7 mouse cellular contexts compared by ENCODE assay signal in the genomic region with DNA sequence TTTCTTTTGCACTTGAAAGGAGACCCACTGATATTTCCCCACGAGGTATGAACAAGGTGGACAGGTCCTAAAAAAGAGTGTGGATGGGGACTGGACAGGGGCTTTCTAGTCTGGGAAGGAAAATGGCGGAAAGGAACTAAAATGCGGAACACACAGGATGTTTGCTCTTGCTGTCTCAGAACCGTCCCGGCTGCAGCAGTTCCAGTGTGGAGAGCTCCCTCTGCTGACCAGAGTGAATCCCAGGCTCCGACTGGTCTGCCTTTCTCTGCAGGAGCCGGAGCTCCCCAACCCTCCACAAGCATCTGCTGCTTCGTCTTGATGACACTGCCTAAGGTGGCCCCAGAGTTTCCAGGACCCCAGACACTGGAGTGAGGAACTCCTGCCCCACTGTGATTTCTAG. TPM values are rescaled to one million over a fixed set of nuclear protein-coding genes. Genes with fewer than 3 reads are reported as not detected.
A peak's percentile ranks its signal among the peaks of the same experiment; 100 is the strongest.
DNase-seq lines count a peak whose midpoint lies in the region; ATAC-seq and TF ChIP-seq lines count a peak whose summit lies in the region.

No protein-coding gene starts in this region.

- H3K36me3 ChIP-seq in intestine, postnatal 0 days (ENCODE audit: control insufficient read depth, insufficient read depth): peaks cover 21% of the 10 kb centered on the region
- H3K36me3 ChIP-seq in midbrain, embryonic 10.5 days: peaks cover 55% of the 10 kb centered on the region

- ATAC-seq in intestine, postnatal 0 days: peak; percentile 34; the same call in 1 of the 2 replicates

- H3K4me3 ChIP-seq in intestine, postnatal 0 days (ENCODE audit: low read depth, low read length): peak overlapping the region; percentile 72
- peak overlapping the region; percentile 66 for H3K4me3 ChIP-seq in midbrain, embryonic 10.5 days

- H3K9ac ChIP-seq in intestine, postnatal 0 days (ENCODE audit: low read depth, low read length): no peak overlapping the region

- peak overlapping the region; percentile 77 for H3K4me2 ChIP-seq in intestine, postnatal 0 days (replicated peaks; ENCODE audit: low read depth)

- peak overlapping the region; percentile 62; the same call in 1 of the 2 replicates for H3K27ac ChIP-seq in intestine, postnatal 0 days (ENCODE audit: low read depth, low read length)
- peak overlapping the region; percentile 72 for H3K27ac ChIP-seq in midbrain, embryonic 10.5 days (replicated peaks)

- H3K4me1 ChIP-seq in intestine, postnatal 0 days (replicated peaks; ENCODE audit: control insufficient read depth, insufficient read depth, low read length): peaks cover 10% of the 10 kb centered on the region; the same call in 1 of the 2 replicates
- H3K4me1 ChIP-seq in midbrain, embryonic 10.5 days: peaks cover 32% of the 10 kb centered on the region

- peak; percentile 92 for TF ChIP-seq CTCF in intestine, postnatal 0 days (IDR thresholded peaks at IDR 0.05; ENCODE audit: low read depth)

- intact Hi-C loops in left cerebral cortex, postnatal 36 days (cut with DNase I): no loop called here

- no peaks in the 10 kb centered on the region for H3K27me3 ChIP-seq in intestine, postnatal 0 days (replicated peaks; ENCODE audit: control insufficient read depth, insufficient read depth, low read length)
- H3K27me3 ChIP-seq in midbrain, embryonic 10.5 days (ENCODE audit: low read depth, poor library complexity, severe bottlenecking): no peaks in the 10 kb centered on the region

- WGBS in intestine, postnatal 0 days: 3% methylated on average over 8 of the region's 8 CpGs
- 9% methylated on average over 8 of the region's 8 CpGs for WGBS in midbrain, embryonic 10.5 days

- peak; percentile 88 for DNase-seq in adrenal gland, adult 8-10 months
- DNase-seq in embryo, embryonic 11 days: peak; percentile 91
- peak; percentile 84 for DNase-seq in gastrocnemius, postnatal 25 days
- DNase-seq in left cerebral cortex, postnatal 36 days (ENCODE audit: low spot score in 2 of 2): peak; percentile 87 to 88
- DNase-seq in midbrain, embryonic 10.5 days (ENCODE audit: low spot score): peak; percentile 86
- DNase-seq in skeletal muscle tissue, adult 2 months (ENCODE audit: low read depth, low spot score): peak; percentile 83

- no peaks in the 10 kb centered on the region for H3K9me3 ChIP-seq in intestine, postnatal 0 days (ENCODE audit: control insufficient read depth)
- H3K9me3 ChIP-seq in midbrain, embryonic 10.5 days (replicated peaks): no peaks in the 10 kb centered on the region

RNA-seq across cellular contexts. Expression of a gene that starts 9.6 kb away (rescaled TPM):
- 1 to 10 TPM; 1.7 to 2.9 (median 2.3) TPM for total RNA-seq in adrenal gland, adult 8-10 months (2022)
- under 1 TPM; 0.54 to 0.88 TPM for total RNA-seq in gastrocnemius, postnatal 25 days (2021)
- 24.3 and 26.2 TPM in 2 replicates for polyA plus RNA-seq in intestine, postnatal 0 days (2015; fragmentation: Nextera tagmentation; extraction: Ambion mirVana)
- total RNA-seq in left cerebral cortex, postnatal 36 days (2021): 1 to 10 TPM in 1 of 2 experiments, under 1 TPM in 1; 0.43 to 1.1 TPM
- polyA plus RNA-seq in midbrain, embryonic 10.5 days (2016; fragmentation: Nextera tagmentation; extraction: Ambion mirVana): 218 and 239 TPM in 2 replicates

RNA-seq across cellular contexts. Expression of a gene that starts 20.1 kb away (rescaled TPM):
- 10 to 100 TPM; 30.7 to 46.1 (median 39.2) TPM for total RNA-seq in adrenal gland, adult 8-10 months (2022)
- total RNA-seq in gastrocnemius, postnatal 25 days (2021): 10 to 100 TPM in 1 of 2 experiments, 1 to 10 TPM in 1; 8.9 to 10.9 TPM
- polyA plus RNA-seq in intestine, postnatal 0 days (2015; fragmentation: Nextera tagmentation; extraction: Ambion mirVana): 9.4 and 10.7 TPM in 2 replicates
- 10 to 100 TPM; 38.1 to 40.5 TPM for total RNA-seq in left cerebral cortex, postnatal 36 days (2021)
- polyA plus RNA-seq in midbrain, embryonic 10.5 days (2016; fragmentation: Nextera tagmentation; extraction: Ambion mirVana): 82.4 and 85.6 TPM in 2 replicates

RNA-seq across cellular contexts. Expression of a gene that starts 23.7 kb away (rescaled TPM):
- total RNA-seq in adrenal gland, adult 8-10 months (2022): 10 to 100 TPM; 29.8 to 33.9 (median 31.5) TPM
- 10 to 100 TPM; 15.5 to 15.9 TPM for total RNA-seq in gastrocnemius, postnatal 25 days (2021)
- 13.4 and 13.8 TPM in 2 replicates for polyA plus RNA-seq in intestine, postnatal 0 days (2015; fragmentation: Nextera tagmentation; extraction: Ambion mirVana)
- total RNA-seq in left cerebral cortex, postnatal 36 days (2021): 10 to 100 TPM; 30.7 to 38.4 TPM
- polyA plus RNA-seq in midbrain, embryonic 10.5 days (2016; fragmentation: Nextera tagmentation; extraction: Ambion mirVana): 6.9 and 8.7 TPM in 2 replicates

RNA-seq across cellular contexts. Expression of a gene that starts 27.6 kb away (rescaled TPM):
- total RNA-seq in adrenal gland, adult 8-10 months (2022): 10 to 100 TPM; 33.9 to 48.4 (median 40.5) TPM
- 1 to 10 TPM; 6.7 to 7.0 TPM for total RNA-seq in gastrocnemius, postnatal 25 days (2021)
- 6.4 and 7.2 TPM in 2 replicates for polyA plus RNA-seq in intestine, postnatal 0 days (2015; fragmentation: Nextera tagmentation; extraction: Ambion mirVana)
- total RNA-seq in left cerebral cortex, postnatal 36 days (2021): 10 to 100 TPM; 16.1 to 24.2 TPM
- polyA plus RNA-seq in midbrain, embryonic 10.5 days (2016; fragmentation: Nextera tagmentation; extraction: Ambion mirVana): 57.8 and 59.2 TPM in 2 replicates

RNA-seq across cellular contexts. Expression of a gene that starts 34.8 kb away (rescaled TPM):
- 10 to 100 TPM; 13.1 to 28.3 (median 19.4) TPM for total RNA-seq in adrenal gland, adult 8-10 months (2022)
- total RNA-seq in gastrocnemius, postnatal 25 days (2021): 1 to 10 TPM; 3.9 to 4.1 TPM
- 14.5 TPM in 2 replicates for polyA plus RNA-seq in intestine, postnatal 0 days (2015; fragmentation: Nextera tagmentation; extraction: Ambion mirVana)
- total RNA-seq in left cerebral cortex, postnatal 36 days (2021): 10 to 100 TPM; 19.5 to 20.5 TPM
- 63.4 and 64.8 TPM in 2 replicates for polyA plus RNA-seq in midbrain, embryonic 10.5 days (2016; fragmentation: Nextera tagmentation; extraction: Ambion mirVana)

Comparison
In these comparisons a context has a peak if more than half of its experiments do, and no peak if none do; other contexts are left out.
1. Peak in every context shown above with its lines: DNase-seq, ATAC-seq, H3K4me3 ChIP-seq and H3K27ac ChIP-seq.